Mouse (Mus musculus): ENCODE measurements around the gene Pth2. TPM values are rescaled to one million over a fixed set of nuclear protein-coding genes. Genes with fewer than 3 reads are reported as not detected.

The Pth2 gene
- total and polyA plus RNA-seq, 3 experiments = not detected

DNA sequence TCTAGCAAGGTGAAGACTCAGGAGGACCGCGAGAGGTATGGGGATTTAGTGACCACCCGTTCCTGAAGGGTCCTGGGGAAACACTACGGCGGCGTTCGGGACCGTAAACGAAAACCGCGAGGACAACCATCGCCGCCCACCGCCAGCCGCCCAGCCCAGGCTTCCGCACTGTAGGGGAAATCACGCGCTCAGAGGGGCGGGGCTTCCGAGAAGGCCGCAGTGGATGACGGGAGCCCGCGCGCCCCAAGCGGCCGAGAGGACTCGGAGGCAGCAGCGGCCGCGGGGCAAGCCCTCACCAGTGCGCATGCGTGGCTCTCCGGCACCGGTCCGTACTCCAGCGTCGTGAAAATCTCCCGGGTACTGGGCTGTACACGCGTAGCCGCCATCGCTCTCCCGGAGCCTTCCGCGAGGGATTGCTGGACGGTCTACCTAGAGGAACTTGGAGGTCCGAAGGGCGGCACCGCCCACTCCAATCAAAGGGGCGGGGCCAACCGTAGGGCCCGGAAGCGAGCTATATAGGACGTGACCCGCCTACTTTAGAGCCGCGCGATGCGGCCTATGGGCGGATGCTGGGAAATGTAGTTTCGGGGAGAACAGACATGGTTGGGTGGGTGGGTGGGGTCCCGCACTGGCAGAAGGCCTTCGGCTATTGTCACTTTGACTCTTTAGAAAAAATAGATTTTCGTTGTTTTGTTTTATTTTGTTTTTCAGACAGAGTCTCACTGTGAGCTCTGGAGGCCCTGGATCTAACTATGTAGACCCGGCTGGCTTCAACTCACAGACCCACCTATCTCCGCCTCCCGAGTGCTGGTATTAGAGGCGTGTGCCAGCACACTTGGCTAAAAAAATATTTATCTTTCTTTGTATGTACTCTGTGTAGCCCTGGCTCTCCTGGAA lies 26.5 kb upstream of the Pth2 start, which contains the start of the genes Pih1d1 and Aldh16a1 (continued):
- TF ChIP-seq MYB (IDR thresholded peaks at IDR 0.05; ENCODE audit: low read depth, low read length) (peak; percentile 42; the same call in 1 of the 2 replicates), HCFC1 (IDR thresholded peaks at IDR 0.05; ENCODE audit: low read depth, low read length) (peak; percentile 81), TAL1 (IDR thresholded peaks at IDR 0.05; ENCODE audit: low read length) (no peak), ZKSCAN1 (IDR thresholded peaks at IDR 0.05; ENCODE audit: low read depth, low read length) (no peak), MXI1 (IDR thresholded peaks at IDR 0.05; ENCODE audit: low read depth, low read length) (peak; percentile 87), POLR2AphosphoS5 (IDR thresholded peaks at IDR 0.05; ENCODE audit: borderline replicate concordance, low read depth, low read length) (no peak), MAX (IDR thresholded peaks at IDR 0.05; ENCODE audit: low read length) (peak; percentile 89), ZMIZ1 (IDR thresholded peaks at IDR 0.05; ENCODE audit: low read depth, low read length) (peak; percentile 96), GATA1 (IDR thresholded peaks at IDR 0.05; ENCODE audit: low read depth, low read length) (no peak), RCOR1 (IDR thresholded peaks at IDR 0.05; ENCODE audit: low read depth, low read length) (peak; percentile 51; the same call in 1 of the 2 replicates), KAT2A (conservative IDR thresholded peaks at IDR 0.05; ENCODE audit: low read depth, low read length) (peak; percentile 65), TCF12 (IDR thresholded peaks at IDR 0.05; ENCODE audit: low read depth, low read length) (peak; percentile 74), MAZ (IDR thresholded peaks at IDR 0.05; ENCODE audit: low read depth, low read length) (peak; percentile 77; the same call in 1 of the 2 replicates), POLR2AphosphoS2 (IDR thresholded peaks at IDR 0.05; ENCODE audit: low read length) (peak; percentile 93; the same call in 1 of the 2 replicates), SIN3A (IDR thresholded peaks at IDR 0.05; ENCODE audit: low read length) (peak; percentile 82), MEF2A (IDR thresholded peaks at IDR 0.05; ENCODE audit: extremely low read depth, insufficient replicate concordance, low read depth, low read length, poor library complexity, severe bottlenecking) (no peak), USF2 (IDR thresholded peaks at IDR 0.05; ENCODE audit: borderline replicate concordance in 1 of 2, insufficient read depth in 1 of 2, low read depth in 1 of 2, low read length in 2 of 2) (no peak), BHLHE40 (IDR thresholded peaks at IDR 0.05; ENCODE audit: borderline replicate concordance, low read depth, low read length) (no peak), POLR2A (IDR thresholded peaks at IDR 0.05; ENCODE audit: control insufficient read depth in 1 of 2, insufficient read depth in 1 of 2, low read depth in 1 of 2, low read length in 2 of 2, poor library complexity in 1 of 2) (peak; percentile 72 to 89), GABPA (IDR thresholded peaks at IDR 0.05; ENCODE audit: low read depth, low read length) (no peak), ZC3H11A (IDR thresholded peaks at IDR 0.05; ENCODE audit: low read depth, low read length) (no peak), ETS1 (IDR thresholded peaks at IDR 0.05; ENCODE audit: low read depth, low read length) (peak; percentile 44; the same call in 1 of the 2 replicates), CHD2 (IDR thresholded peaks at IDR 0.05; ENCODE audit: low read length) (peak; percentile 61)

Measured in MEL (cell line).